Mouse (Mus musculus) cerebellum, adult 2 months (tissue): ENCODE data around the gene Ctnna2.

ENCODE experiments used
- CTCF ChIP-seq: fragments of 200-500 bp; IDR thresholded peaks from 2 replicates; pipeline ENCODE4 v1.5.1; 2011; ENCODE audit warnings: low read depth, mild to moderate bottlenecking, control low read depth, low read length, moderate library complexity, borderline replicate concordance; ENCODE audit not compliant: insufficient read depth
- POLR2A ChIP-seq: fragments of 200-500 bp; IDR thresholded peaks from 2 replicates; pipeline ENCODE4 v1.6.1; 2011; ENCODE audit warnings: low read length, control low read depth, borderline replicate concordance; ENCODE audit not compliant: insufficient read depth

- no peak for TF ChIP-seq POLR2A
- TF ChIP-seq CTCF: no peak
Measured at GRCm38 (mm10) chr6:77288402-77288801, 691.1 kb downstream of the Ctnna2 start.
